Mouse (Mus musculus) neutrophil, adult 83 days (primary cell): Measurements from ENCODE around the gene Knl1. TPM values are rescaled to one million over a fixed set of nuclear protein-coding genes. Genes with fewer than 3 reads are reported as not detected.

Experiments used
- total RNA-seq, 2 experiments: library from RNA; stranded (reverse); gene quantifications; one replicate each; pipeline ENCODE4 v1.2.4; 2023

The Knl1 gene
- 10 to 100 TPM; 36.3 to 43.6 TPM for total RNA-seq

GRCm38 (mm10) chr2:119046649-119047611, at the start of gene Knl1:
Knl1 (plus strand) TSS chr2:119047119.

GRCm38 (mm10) chr2:119028941-119029551, 17.9 kb upstream of the Knl1 start, which contains the start of gene Ccdc32:
Ccdc32 (minus strand) TSS chr2:119029393.

GRCm38 (mm10) chr2:119034656-119035396, 12.1 kb upstream of the Knl1 start, which contains the start of gene Rpusd2:
Rpusd2 (plus strand) TSS chr2:119034790.

GRCm38 (mm10) chr2:119112438-119113112, 65.7 kb downstream of the Knl1 start, which contains the start of gene Rad51:
Rad51 (plus strand) TSS chr2:119112793.

Other genes with a start within 250 kb of the Knl1 start
- gene Knstrn, start 233.1 kb upstream of the Knl1 start, total RNA-seq: 10 to 100 TPM; 53.2 to 58.7 TPM
- gene Ivd, start 185.2 kb upstream of the Knl1 start, total RNA-seq: 10 to 100 TPM; 29.2 to 30.5 TPM
- 10 to 100 TPM in 1 of 2 experiments, 1 to 10 TPM in 1; 8.5 to 11.6 TPM for gene Bahd1, start 146.7 kb upstream of the Knl1 start, total RNA-seq
- 1 to 10 TPM; 3.4 TPM for gene Chst14, start 120.6 kb upstream of the Knl1 start, total RNA-seq
- gene Ccdc32, start 17.7 kb upstream of the Knl1 start, total RNA-seq: 1 to 10 TPM; 5.9 to 7.0 TPM
- gene Rpusd2, start 12.3 kb upstream of the Knl1 start, total RNA-seq: 1 to 10 TPM; 2.6 to 3.1 TPM
- gene Rad51, start 65.7 kb downstream of the Knl1 start, total RNA-seq: 10 to 100 TPM; 17.8 to 20.4 TPM
- gene Rmdn3, start 109.9 kb downstream of the Knl1 start, total RNA-seq: 10 to 100 TPM in 1 of 2 experiments, 1 to 10 TPM in 1; 9.8 to 11.5 TPM
- gene Gchfr, start 120.7 kb downstream of the Knl1 start, total RNA-seq: not detected
- gene Gm14137, start 127.4 kb downstream of the Knl1 start, total RNA-seq: not detected
- gene Zfyve19, start 161.5 kb downstream of the Knl1 start, total RNA-seq: 10 to 100 TPM; 16.9 to 18.6 TPM
- 10 to 100 TPM; 14.4 to 15.2 TPM for gene Dnajc17, start 161.7 kb downstream of the Knl1 start, total RNA-seq
- not detected for gene Ppp1r14d, start 182.8 kb downstream of the Knl1 start, total RNA-seq
- gene Spint1, start 190.2 kb downstream of the Knl1 start, total RNA-seq: not detected
- 1 to 10 TPM; 3.6 to 6.4 TPM for gene Rhov, start 224.2 kb downstream of the Knl1 start, total RNA-seq
- 10 to 100 TPM; 28.8 to 30.2 TPM for gene Vps18, start 241.6 kb downstream of the Knl1 start, total RNA-seq